Mouse (Mus musculus) hindbrain, postnatal 0 days (tissue): ENCODE measurements at regions not wholly inside any gene's neighbourhood (a gene's known extent, or its start where the extent isn't known, plus 50 kb on each side); places are given as distances from the start of the nearest gene placed in this dataset.
A peak's percentile ranks its signal among the peaks of the same experiment; 100 is the strongest.

Experiments used
- ATAC-seq: fragments of 200-750 bp; cut with Nextera tagmentation; 2 replicates; pipeline ENCODE4 v1.8.0; 2017; ENCODE audit warnings: mild to moderate bottlenecking, moderate TSS enrichment, moderate library complexity
- DNase-seq: peaks from one replicate; pipeline ENCODE4 v3.0.0-alpha.2; 2015; ENCODE audit warnings: low spot score
- H3K27ac ChIP-seq: fragments of 300-500 bp; sonication (generic); 2 replicates; pipeline ENCODE4 v1.5.1; 2014; ENCODE audit warnings: mild to moderate bottlenecking
- H3K27me3 ChIP-seq: fragments of 300-500 bp; sonication (generic); 2 replicates; pipeline ENCODE4 v1.6.1; 2014; ENCODE audit warnings: low read length, mixed read lengths; ENCODE audit not compliant: insufficient read depth
- H3K36me3 ChIP-seq: fragments of 300-500 bp; sonication (generic); 2 replicates; pipeline ENCODE4 v1.6.1; 2014; ENCODE audit warnings: low read length, mixed read lengths; ENCODE audit not compliant: insufficient read depth
- H3K4me1 ChIP-seq: fragments of 300-500 bp; sonication (generic); 2 replicates; pipeline ENCODE4 v1.6.1; 2014; ENCODE audit warnings: antibody characterized with exemption, low read length, mixed read lengths; ENCODE audit not compliant: insufficient read depth
- H3K4me2 ChIP-seq: fragments of 300-500 bp; sonication (generic); 2 replicates; pipeline ENCODE4 v1.6.1; 2014; ENCODE audit warnings: low read depth, mild to moderate bottlenecking, low read length, moderate library complexity, mixed read lengths
- H3K4me3 ChIP-seq: fragments of 300-500 bp; sonication (generic); 2 replicates; pipeline ENCODE4 v1.5.1; 2014; ENCODE audit warnings: low read length
- H3K9ac ChIP-seq: fragments of 300-500 bp; sonication (generic); replicated peaks from 2 replicates; pipeline ENCODE4 v1.6.1; 2014; ENCODE audit warnings: mild to moderate bottlenecking, low read length, moderate library complexity, mixed read lengths
- H3K9me3 ChIP-seq: fragments of 300-500 bp; sonication (generic); 2 replicates; pipeline ENCODE4 v1.6.1; 2016; ENCODE audit warnings: low read length, mixed read lengths
- CTCF ChIP-seq: IDR thresholded peaks from 2 replicates; pipeline ENCODE4 v1.5.1; 2016; ENCODE audit warnings: antibody characterized with exemption, control low read depth, low read depth
- WGBS: fragments of 180-500 bp; shearing (Covaris S2); extraction: QIAGEN DNeasy Blood & Tissue Kit; methylation state at CpG from one replicate; pipeline ENCODE4 v1.1.7; 2014; 5-methylcytosine and 5-hydroxymethylcytosine counted together

- Histone ChIP-seq H3K4me1 (peaks cover 4% of the 10 kb centered on the region; the same call in 1 of the 2 replicates), H3K4me2 (no peak overlapping the region), H3K9ac (no peak overlapping the region), H3K27me3 (no peaks in the 10 kb centered on the region), H3K27ac (no peak overlapping the region), H3K9me3 (no peaks in the 10 kb centered on the region), H3K36me3 (no peaks in the 10 kb centered on the region), H3K4me3 (no peak overlapping the region)
- WGBS, result 52% methylated on average over 5 of the region's 5 CpGs
- ATAC-seq, result no peak
- TF ChIP-seq CTCF, result no peak
- DNase-seq, result no peak
Measured at GRCm38 (mm10) chr19:14243565-14243964, 330.2 kb downstream of the Olfr1505 start.

- Histone ChIP-seq H3K27me3 (no peaks in the 10 kb centered on the region), H3K36me3 (no peaks in the 10 kb centered on the region), H3K4me2 (no peak overlapping the region), H3K9me3 (no peaks in the 10 kb centered on the region), H3K4me3 (no peak overlapping the region), H3K9ac (no peak overlapping the region), H3K4me1 (no peaks in the 10 kb centered on the region), H3K27ac (no peak overlapping the region)
- no peak for TF ChIP-seq CTCF
- WGBS, result 29% methylated on average over 6 of the region's 6 CpGs
- DNase-seq (peak; percentile 57), ATAC-seq (peak; percentile 83)
Measured at GRCm38 (mm10) chr19:14246973-14247614, 333.8 kb downstream of the Olfr1505 start.

- Histone ChIP-seq H3K36me3 (no peaks in the 10 kb centered on the region), H3K4me2 (no peak overlapping the region), H3K9ac (no peak overlapping the region), H3K4me1 (no peaks in the 10 kb centered on the region), H3K9me3 (no peaks in the 10 kb centered on the region), H3K27me3 (no peaks in the 10 kb centered on the region), H3K4me3 (no peak overlapping the region), H3K27ac (no peak overlapping the region)
- TF ChIP-seq CTCF, result no peak
- no peak for ATAC-seq
- WGBS, result 37% methylated on average over 1 of the region's 1 CpGs
- peak; percentile 43 for DNase-seq
Measured at GRCm38 (mm10) chr19:14247979-14248378, 334.6 kb downstream of the Olfr1505 start.

- no peaks in the 10 kb centered on the region for H3K36me3 ChIP-seq
- no peak overlapping the region for H3K9ac ChIP-seq
- peak; percentile 23; the same call in 1 of the 2 replicates for TF ChIP-seq CTCF
- H3K9me3 ChIP-seq, result no peaks in the 10 kb centered on the region
- no peaks in the 10 kb centered on the region for H3K27me3 ChIP-seq
- H3K4me3 ChIP-seq, result no peak overlapping the region
- peaks cover 6% of the 10 kb centered on the region; the same call in 1 of the 2 replicates for H3K4me1 ChIP-seq
- H3K4me2 ChIP-seq, result no peak overlapping the region
- WGBS, result 10% methylated on average over 5 of the region's 5 CpGs
- DNase-seq, result peak; percentile 41
- no peak overlapping the region for H3K27ac ChIP-seq
- ATAC-seq, result no peak
Measured at GRCm38 (mm10) chr19:14258621-14259051, 339.2 kb downstream of the Tle4 start.

GRCm38 (mm10) chr19:14259223-14259622 is 338.6 kb downstream of the Tle4 start:
- H3K4me3 ChIP-seq, result no peak overlapping the region
- H3K9ac ChIP-seq, result no peak overlapping the region
- no peak overlapping the region for H3K27ac ChIP-seq
- no peak for DNase-seq
- no peak overlapping the region for H3K4me2 ChIP-seq
- WGBS, result 27% methylated on average over 2 of the region's 2 CpGs
- no peak for ATAC-seq
- no peak for TF ChIP-seq CTCF
- H3K27me3 ChIP-seq, result no peaks in the 10 kb centered on the region
- no peaks in the 10 kb centered on the region for H3K9me3 ChIP-seq
- no peaks in the 10 kb centered on the region for H3K36me3 ChIP-seq
- H3K4me1 ChIP-seq, result peaks cover 6% of the 10 kb centered on the region; the same call in 1 of the 2 replicates

GRCm38 (mm10) chr19:14289331-14289737 is 308.5 kb downstream of the Tle4 start:
- Histone ChIP-seq H3K4me2 (no peak overlapping the region), H3K4me3 (no peak overlapping the region), H3K9ac (no peak overlapping the region), H3K27ac (no peak overlapping the region), H3K9me3 (no peaks in the 10 kb centered on the region), H3K36me3 (no peaks in the 10 kb centered on the region), H3K27me3 (no peaks in the 10 kb centered on the region), H3K4me1 (no peaks in the 10 kb centered on the region)
- ATAC-seq (no peak), DNase-seq (peak; percentile 43)
- 41% methylated on average over 1 of the region's 1 CpGs for WGBS
- no peak for TF ChIP-seq CTCF

- 71% methylated on average over 6 of the region's 6 CpGs for WGBS
Measured at GRCm38 (mm10) chr19:14290911-14291310, 306.9 kb downstream of the Tle4 start.

More at GRCm38 (mm10) chr19:14290911-14291310, 306.9 kb downstream of the Tle4 start:
- H3K4me1 ChIP-seq, result no peaks in the 10 kb centered on the region
- H3K36me3 ChIP-seq, result no peaks in the 10 kb centered on the region
- no peak overlapping the region for H3K4me3 ChIP-seq
- H3K27me3 ChIP-seq, result no peaks in the 10 kb centered on the region
- H3K27ac ChIP-seq, result no peak overlapping the region
- DNase-seq, result peak; percentile 53
- H3K9ac ChIP-seq, result no peak overlapping the region
- ATAC-seq, result peak; percentile 47; the same call in 1 of the 2 replicates
- TF ChIP-seq CTCF, result peak; percentile 45
- no peak overlapping the region for H3K4me2 ChIP-seq
- no peaks in the 10 kb centered on the region for H3K9me3 ChIP-seq
